23 mouse cellular contexts compared by ENCODE assay signal in genomic region chr1:87315894-87316293, GRCm38 (mm10). TPM values are rescaled to one million over a fixed set of nuclear protein-coding genes. Genes with fewer than 3 reads are reported as not detected.
DNase-seq lines count a peak whose midpoint lies in the region; ATAC-seq lines count a peak whose summit lies in the region.
"Had no signal": no experiment of that assay in that cellular context is flagged by ENCODE, and none has a peak within 500 bp of the region (broad histone marks: within the 10 kb centered on the region; RNA-seq: fewer than 3 reads in every experiment).

No protein-coding gene starts in this region.

- DNase-seq in adrenal gland, adult 8-10 months: peak; percentile 37
- no peak for DNase-seq in adrenal gland, postnatal 25 days
- DNase-seq in 3T3-L1 (ENCODE audit: low read depth, low spot score) (peak; percentile 90), MN1 (ENCODE audit: low spot score) (peak; percentile 18)
- peak; percentile 55 to 60 for DNase-seq in adrenal gland, postnatal 36 days
- DNase-seq in embryonic facial prominence, embryonic 10.5 days (ENCODE audit: low spot score): no peak
- DNase-seq: cerebellum, adult 9-10 months; cerebellum, postnatal 36 days; gastrocnemius, adult 2 months; gastrocnemius, postnatal 36 days; liver, embryonic 13.5 days; lung, adult 18-20 months had no signal

- peaks cover 20% of the 10 kb centered on the region for H3K9me3 ChIP-seq in embryonic facial prominence, embryonic 10.5 days
- H3K9me3 ChIP-seq: G1E had no signal

- H3K36me3 ChIP-seq in embryonic facial prominence, embryonic 10.5 days (replicated peaks): no peaks in the 10 kb centered on the region
- H3K36me3 ChIP-seq: embryonic facial prominence, embryonic 12.5 days; G1E; heart, embryonic 13.5 days; hindbrain, embryonic 15.5 days; liver, embryonic 13.5 days had no signal

- no peaks in the 10 kb centered on the region for H3K4me1 ChIP-seq in embryonic facial prominence, embryonic 10.5 days
- H3K4me1 ChIP-seq: embryonic facial prominence, embryonic 12.5 days; hindbrain, embryonic 15.5 days had no signal

- H3K4me3 ChIP-seq in embryonic facial prominence, embryonic 10.5 days: no peak overlapping the region
- H3K4me3 ChIP-seq: embryonic facial prominence, embryonic 12.5 days; gastrocnemius, adult 2 months; heart, embryonic 13.5 days; hindbrain, embryonic 15.5 days; layer of hippocampus, adult 2 months; liver, embryonic 13.5 days had no signal

- H3K27me3 ChIP-seq in embryonic facial prominence, embryonic 10.5 days (replicated peaks; ENCODE audit: low read depth, poor library complexity, severe bottlenecking): no peaks in the 10 kb centered on the region
- H3K27me3 ChIP-seq: embryonic facial prominence, embryonic 12.5 days; heart, embryonic 13.5 days; hindbrain, embryonic 15.5 days; liver, embryonic 13.5 days had no signal

- no peak overlapping the region for H3K27ac ChIP-seq in embryonic facial prominence, embryonic 10.5 days (replicated peaks)
- H3K27ac ChIP-seq: embryonic facial prominence, embryonic 12.5 days; gastrocnemius, adult 2 months; heart, embryonic 13.5 days; hindbrain, embryonic 15.5 days; layer of hippocampus, adult 2 months; liver, embryonic 13.5 days; macrophage had no signal

- ATAC-seq in megakaryocyte-erythroid progenitor cell, adult 5-6 weeks (replicated peaks; ENCODE audit: low FRiP score, low TSS enrichment, poor library complexity, severe bottlenecking): no peak
- ATAC-seq: inflammation-experienced regulatory T-cells, adult 6 months; lung, postnatal 0 days had no signal

- WGBS in embryonic facial prominence, embryonic 10.5 days: 75% methylated on average over 2 of the region's 2 CpGs

RNA-seq across cellular contexts. Expression of gene Gigyf2, which starts 10.9 kb away (rescaled TPM):
- total RNA-seq in adrenal gland, adult 8-10 months (2022): 100 to 1,000 TPM in 2 of 4 experiments, 10 to 100 TPM in 2; 87.7 to 132 (median 106) TPM
- total RNA-seq in adrenal gland, postnatal 25 days (2021): 94.6 and 114 TPM in 2 replicates
- 10 to 100 TPM; 88.7 to 92.7 TPM for total RNA-seq in adrenal gland, postnatal 36 days (2021)
- total RNA-seq in megakaryocyte-erythroid progenitor cell, adult 5-6 weeks (2014; fragmentation: Nextera tagmentation): 85.0 and 91.4 TPM in 2 replicates
- 133 and 148 TPM in 2 replicates for total RNA-seq in megakaryocyte-erythroid progenitor cell, adult 5-6 weeks (2017)
- 49.7 and 55.2 TPM in 2 replicates for polyA plus RNA-seq in embryonic facial prominence, embryonic 10.5 days (2016; fragmentation: Nextera tagmentation; extraction: Ambion mirVana)

RNA-seq across cellular contexts. Expression of gene Efhd1, which starts 51.7 kb away (rescaled TPM):
- 100 to 1,000 TPM; 293 to 561 (median 377) TPM for total RNA-seq in adrenal gland, adult 8-10 months (2022)
- total RNA-seq in adrenal gland, postnatal 25 days (2021): 310 and 340 TPM in 2 replicates
- 100 to 1,000 TPM; 317 to 479 TPM for total RNA-seq in adrenal gland, postnatal 36 days (2021)
- not detected in 2 replicates for total RNA-seq in megakaryocyte-erythroid progenitor cell, adult 5-6 weeks (2014; fragmentation: Nextera tagmentation)
- total RNA-seq in megakaryocyte-erythroid progenitor cell, adult 5-6 weeks (2017): not detected in 2 replicates
- 0.69 and 0.77 TPM in 2 replicates for polyA plus RNA-seq in embryonic facial prominence, embryonic 10.5 days (2016; fragmentation: Nextera tagmentation; extraction: Ambion mirVana)
- total RNA-seq: hematopoietic stem cell, adult 5-6 weeks; monocyte, adult 5-6 weeks had no signal
- polyA plus RNA-seq: G1E; inflammation-experienced regulatory T-cells, adult 6 months had no signal

Comparison
In these comparisons a context has a peak if more than half of its experiments do, and no peak if none do; other contexts are left out.
1. DNase-seq: peak in adrenal gland, adult 8-10 months (single experiment), 3T3-L1 (single experiment), MN1 (single experiment) and adrenal gland, postnatal 36 days (2 of 2); none in adrenal gland, postnatal 25 days (single experiment) and embryonic facial prominence, embryonic 10.5 days (single experiment).
2. RNA of gene Efhd1, which starts 51.7 kb away (total RNA-seq): 317 to 479 TPM in adrenal gland, postnatal 36 days, 293 to 561 TPM in adrenal gland, adult 8-10 months and 310 to 340 TPM in adrenal gland, postnatal 25 days; not detected in megakaryocyte-erythroid progenitor cell, adult 5-6 weeks; every median in the first group is over 100 times any median in the second.